Mouse (Mus musculus) olfactory bulb, adult 2 months (tissue): ENCODE data around the gene Btbd35f6.
"Not testable (repeated sequence)": the region's sequence is repeated elsewhere in the genome, so short reads cannot be mapped to it uniquely, and the experiment has no call there.

ENCODE experiments used
- CTCF ChIP-seq: fragments of 200-500 bp; IDR thresholded peaks from 2 replicates; pipeline ENCODE4 v1.5.1; 2012; ENCODE audit warnings: low read depth, mild to moderate bottlenecking, low read length, moderate library complexity; ENCODE audit not compliant: insufficient read depth
- POLR2A ChIP-seq: fragments of 200-500 bp; IDR thresholded peaks from 2 replicates; pipeline ENCODE4 v1.6.1; 2012; ENCODE audit warnings: mild to moderate bottlenecking, low read depth, low read length, moderate library complexity; ENCODE audit not compliant: insufficient read depth

DNA sequence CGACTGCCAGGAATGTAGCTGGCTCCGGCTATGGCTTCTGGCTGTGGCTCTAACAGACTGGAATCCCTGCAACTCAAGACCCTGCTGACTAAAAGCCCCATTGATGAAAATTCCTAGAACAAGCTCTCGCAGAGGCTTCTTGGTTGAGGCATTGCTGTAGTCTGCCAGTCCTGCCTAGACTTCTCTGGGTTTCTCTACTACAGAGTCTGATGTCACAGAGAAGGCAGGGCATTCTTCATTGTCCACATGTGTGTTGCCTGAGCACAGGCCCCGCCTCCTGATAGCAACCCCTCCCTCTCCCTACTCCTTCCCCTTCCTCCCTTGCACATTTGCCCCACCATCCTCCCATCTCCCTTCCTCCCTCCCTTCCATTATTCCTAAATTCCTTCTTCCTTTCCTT is at the start of gene Btbd35f6:
- TF ChIP-seq POLR2A, CTCF: not testable (repeated sequence)
